Mouse (Mus musculus): ENCODE results near the gene Hps6.
"Not testable (repeated sequence)": the region's sequence is repeated elsewhere in the genome, so short reads cannot be mapped to it uniquely, and the experiment has no call there.

Hps6 gene

GRCm38 (mm10) chr19:46003371-46004226 is at the start of gene Hps6:
TSS of gene Hps6 (plus strand) at chr19:46003508.
- peak; percentile 90 to 94 for DNase-seq

DNA sequence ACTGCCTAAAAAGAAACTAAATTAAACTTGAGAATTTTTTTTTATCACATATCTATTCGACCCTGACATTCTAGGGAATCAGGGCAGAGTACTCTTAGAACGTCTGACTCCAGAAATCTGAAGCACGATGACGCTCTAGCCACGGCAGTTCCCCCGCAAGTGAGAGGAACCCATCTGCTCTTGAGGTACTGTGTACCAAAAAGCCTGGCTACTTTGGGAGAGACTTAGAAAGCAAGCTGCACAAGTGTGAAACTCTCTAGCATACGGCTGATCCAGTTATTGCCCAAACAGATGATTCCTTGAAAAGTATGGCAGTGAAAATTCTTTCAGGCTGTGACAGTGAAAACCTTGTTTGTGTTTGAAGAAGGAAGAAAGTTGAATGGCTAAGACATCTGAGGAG is 46.6 kb upstream of the Hps6 start:
- DNase-seq = no peak

GRCm38 (mm10) chr19:45960770-45961169 is 42.5 kb upstream of the Hps6 start:
- DNase-seq = no peak

DNA sequence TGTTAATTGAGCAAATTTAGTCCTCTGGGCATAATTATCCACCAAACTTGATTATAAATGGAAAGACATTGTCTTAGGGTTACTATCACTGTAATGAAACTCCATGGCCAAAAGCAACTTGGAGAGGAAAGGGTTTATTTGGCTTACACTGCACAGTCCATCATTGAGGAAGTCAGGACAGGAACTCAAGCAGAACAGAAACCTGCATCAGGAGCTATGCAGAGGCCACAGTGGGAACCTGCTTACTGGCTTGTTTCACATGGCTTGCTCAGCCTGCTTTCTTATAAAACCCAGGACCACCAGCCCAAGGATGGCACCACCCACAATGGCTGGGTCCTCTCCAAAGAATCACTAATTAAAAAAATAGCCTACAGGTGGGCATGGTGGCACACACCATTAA is 18.9 kb upstream of the Hps6 start:
- no peak for DNase-seq

DNA sequence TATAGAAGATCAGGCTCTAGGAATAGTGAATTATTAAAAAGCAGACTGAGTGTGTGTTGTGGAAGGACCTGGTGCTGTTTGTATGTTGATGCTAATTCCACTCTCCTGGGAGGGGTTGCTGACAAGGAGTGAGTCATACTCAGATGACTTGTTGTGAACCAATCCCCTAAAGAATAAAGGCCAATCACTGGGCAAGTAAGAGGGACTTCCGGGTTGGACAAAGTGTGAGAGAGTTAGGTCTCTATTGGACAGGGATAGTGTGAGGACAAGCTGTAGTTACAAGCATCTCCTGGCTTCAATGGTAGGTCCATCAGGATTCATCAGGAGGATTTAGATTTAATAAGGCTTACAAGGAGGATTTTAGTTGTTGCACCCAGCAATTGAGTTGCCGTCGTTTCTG is 15.1 kb upstream of the Hps6 start:
- DNase-seq = no peak

GRCm38 (mm10) chr19:45991171-45991570 is 12.1 kb upstream of the Hps6 start:
- DNase-seq = no peak

GRCm38 (mm10) chr19:45993441-45993840 is 9.9 kb upstream of the Hps6 start:
- DNase-seq = not testable (repeated sequence)

DNA sequence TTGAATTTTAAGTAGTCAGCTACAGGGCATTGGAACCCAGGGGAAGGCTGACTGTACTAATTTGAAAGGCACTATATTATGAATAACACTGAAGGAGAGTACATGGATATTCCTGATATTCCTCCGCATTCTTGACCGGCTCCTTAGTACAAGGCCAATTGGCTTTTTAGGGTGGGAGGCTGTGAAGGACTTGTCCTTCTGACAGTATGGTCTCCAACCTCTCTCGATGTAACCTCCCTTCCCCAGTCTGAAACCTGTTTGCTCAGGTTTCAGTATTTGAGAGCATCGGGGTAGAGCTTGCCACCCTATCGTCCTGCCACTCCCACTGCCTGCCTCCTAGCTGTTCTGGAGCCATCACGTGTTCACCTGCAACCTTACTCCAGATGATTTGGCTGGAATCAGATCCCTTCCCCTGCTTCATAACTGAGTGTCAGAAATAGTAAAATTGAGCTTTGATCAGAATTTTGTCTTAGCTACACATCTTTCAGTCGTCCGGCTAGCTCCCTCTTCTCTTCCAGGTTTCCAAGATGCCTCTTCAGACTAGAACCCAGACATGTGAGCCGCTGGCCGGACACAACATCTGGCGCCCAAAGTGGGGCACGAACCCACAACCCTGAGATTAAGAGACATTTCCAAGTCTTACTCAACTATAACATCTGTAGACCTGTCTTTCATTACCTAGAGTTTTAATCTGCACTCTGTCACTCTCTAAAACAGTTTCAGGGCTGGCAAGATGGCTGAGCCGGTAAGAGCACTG is 9.1 kb upstream of the Hps6 start:
- DNase-seq = no peak

GRCm38 (mm10) chr19:45997365-45997764 is 5.9 kb upstream of the Hps6 start:
- DNase-seq = no peak

- DNase-seq = peak; percentile 93 to 94
Measured at GRCm38 (mm10) chr19:45997785-45998693, 5.3 kb upstream of the Hps6 start, which contains the start of gene Armh3. TSS of gene Armh3 (minus strand) at chr19:45998488.

- DNase-seq = no peak
Measured at GRCm38 (mm10) chr19:45998694-45999217, 4.6 kb upstream of the Hps6 start.

DNA sequence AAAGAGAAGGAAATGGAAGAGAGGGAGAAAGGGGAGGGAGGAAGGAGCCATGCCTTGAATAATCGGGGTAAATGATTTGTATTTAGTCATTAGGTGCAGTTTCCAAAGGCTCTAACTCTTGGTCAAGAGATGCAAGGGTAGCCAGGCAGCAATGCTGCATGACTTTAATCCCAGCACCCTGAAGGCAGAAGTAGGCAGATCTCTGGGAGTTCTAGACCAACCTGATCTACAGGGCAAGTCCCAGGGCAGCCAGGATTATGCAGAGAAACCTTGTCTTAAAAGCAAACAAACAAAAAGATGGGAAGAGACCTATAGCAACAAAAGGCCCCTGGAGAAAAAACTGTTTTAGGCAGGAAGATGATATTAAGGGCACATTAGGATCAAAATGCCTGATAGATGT is 3.9 kb upstream of the Hps6 start:
- no peak for DNase-seq

DNA sequence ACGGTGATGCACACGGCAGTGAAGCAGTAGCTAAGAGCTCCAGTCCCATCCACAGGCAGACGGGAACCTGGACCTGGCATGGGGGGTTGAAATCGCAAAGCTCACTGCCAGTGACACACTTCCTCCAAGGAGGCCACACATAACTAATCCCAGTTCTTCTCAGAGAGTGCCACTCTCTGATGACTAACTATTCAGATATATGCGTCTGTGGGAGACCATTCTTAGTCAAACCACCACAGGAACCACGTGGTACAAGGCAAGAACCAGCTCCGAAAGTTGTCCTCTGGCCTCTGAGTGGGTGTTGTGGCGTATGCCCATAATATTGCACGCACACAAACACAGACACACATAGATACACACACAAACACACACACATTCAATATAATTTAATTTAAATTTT is 1.0 kb upstream of the Hps6 start:
- DNase-seq = no peak

DNA sequence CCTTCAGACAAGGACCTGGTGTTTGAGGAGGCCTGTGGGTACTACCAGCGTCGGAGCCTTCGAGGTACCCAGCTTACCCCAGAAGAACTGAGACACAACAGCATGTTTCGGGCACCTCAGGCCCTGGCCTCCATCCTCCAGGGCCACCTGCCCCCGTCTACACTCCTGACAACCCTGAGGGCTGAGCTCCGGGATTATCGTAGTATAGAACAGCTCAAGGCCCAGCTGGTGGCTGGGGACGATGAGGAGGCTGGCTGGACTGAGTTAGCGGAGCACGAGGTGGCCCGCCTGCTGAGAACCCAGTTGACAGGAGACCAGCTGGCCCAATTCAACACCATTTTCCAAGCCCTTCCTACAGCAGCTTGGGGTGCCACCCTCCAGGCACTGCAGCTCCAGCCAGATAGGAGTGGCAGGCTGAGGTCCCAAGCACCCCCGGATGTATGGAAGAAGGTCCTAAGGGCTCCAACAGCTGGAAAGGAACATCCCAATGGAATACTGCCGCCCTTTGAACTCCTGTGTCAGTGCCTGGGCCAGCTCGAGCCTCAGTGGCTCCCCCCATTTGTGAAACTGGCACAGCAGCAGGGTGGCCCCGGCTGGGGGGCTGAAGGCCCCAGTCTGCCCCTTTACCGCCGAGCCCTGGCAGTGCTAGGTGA is 1.6 kb downstream of the Hps6 start:
- DNase-seq = no peak

DNA sequence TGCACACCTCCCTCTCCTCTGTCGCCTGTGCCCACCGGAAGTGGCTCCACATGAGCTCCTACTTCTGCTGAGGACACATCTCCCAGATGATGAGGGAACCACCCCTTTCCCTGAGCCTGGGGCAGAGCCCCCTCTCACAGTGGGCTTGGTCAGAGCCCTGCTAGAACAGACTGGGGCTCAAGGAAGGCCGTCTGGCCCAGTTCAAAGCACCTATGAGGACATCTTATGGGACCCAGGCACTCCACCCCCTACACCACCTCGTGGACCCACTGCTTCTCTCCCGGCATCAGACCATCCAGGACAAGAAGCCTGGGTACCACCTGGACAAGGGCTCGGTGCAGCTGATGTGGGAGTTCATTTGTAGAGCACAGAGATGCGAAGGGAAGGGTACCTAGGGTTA is 2.4 kb downstream of the Hps6 start:
- no peak for DNase-seq

- peak; percentile 89 to 92 for DNase-seq
Measured at GRCm38 (mm10) chr19:46014572-46015178, 11.4 kb downstream of the Hps6 start.

DNA sequence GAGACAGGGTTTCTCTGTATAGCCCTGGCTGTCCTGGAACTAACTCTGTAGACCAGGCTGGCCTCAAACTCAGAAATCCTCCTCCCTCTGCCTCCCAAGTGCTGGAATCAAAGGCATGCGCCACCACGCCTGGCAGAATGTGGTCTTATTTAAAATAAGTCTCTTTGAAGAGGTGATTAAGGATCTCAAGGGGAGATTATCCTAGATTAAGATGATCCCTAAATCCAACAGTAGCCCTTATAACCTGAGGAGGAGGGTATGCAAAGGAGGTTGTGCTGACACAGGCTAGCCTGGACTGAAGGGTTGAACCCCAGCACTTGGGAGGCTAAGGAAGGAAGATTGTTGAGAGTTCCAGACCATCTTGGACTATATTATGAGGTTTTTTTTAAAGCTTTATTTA is 12.7 kb downstream of the Hps6 start:
- no peak for DNase-seq

- DNase-seq = peak; percentile 37 to 56
Measured at GRCm38 (mm10) chr19:46024959-46025358, 21.7 kb downstream of the Hps6 start.

- DNase-seq = no peak
Measured at GRCm38 (mm10) chr19:46026567-46026966, 23.3 kb downstream of the Hps6 start.

- DNase-seq = no peak
Measured at GRCm38 (mm10) chr19:46028747-46029320, 25.5 kb downstream of the Hps6 start.

DNA sequence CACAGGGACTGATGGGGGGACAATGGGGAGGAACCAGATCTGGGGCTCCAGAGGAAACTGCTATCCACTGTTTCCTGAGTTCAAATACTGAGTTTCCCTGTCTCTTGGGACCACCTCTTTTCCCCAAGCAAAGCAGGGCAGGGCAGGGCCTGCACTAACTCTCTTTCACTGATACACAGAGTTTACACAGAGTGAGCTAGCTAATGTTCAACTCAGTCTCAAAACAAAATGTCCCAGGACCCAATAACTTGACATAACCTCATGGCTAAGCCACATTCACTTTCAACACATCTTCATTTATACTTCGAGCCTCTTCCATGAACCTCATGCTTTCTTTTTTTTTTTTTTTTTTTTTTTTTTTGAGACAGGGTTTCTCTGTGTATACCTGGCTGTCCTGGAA is 26.3 kb downstream of the Hps6 start:
- DNase-seq = no peak
